Mouse (Mus musculus): Measurements from ENCODE around the gene Tppp3. TPM values are rescaled to one million over a fixed set of nuclear protein-coding genes. Genes with fewer than 3 reads are reported as not detected.

Gene Tppp3
- polyA plus RNA-seq, 1 experiment from 2014 or later, result 1.4 TPM

- no peaks in the 10 kb centered on the region for H3K9me3 ChIP-seq (ENCODE audit: low read length)
- no peak overlapping the region for H3K4me2 ChIP-seq (ENCODE audit: low read depth, low read length)
- H3K27me3 ChIP-seq (ENCODE audit: insufficient read depth, low read length), result no peaks in the 10 kb centered on the region; the same call in 1 of the 2 replicates
- no peak overlapping the region for H3K9ac ChIP-seq (replicated peaks)
- DNase-seq (no peak), ATAC-seq (no peak)
- TF ChIP-seq EP300 (IDR thresholded peaks at IDR 0.05; ENCODE audit: low read depth), result no peak
- TF ChIP-seq CTCF (IDR thresholded peaks at IDR 0.05; ENCODE audit: low read depth), result no peak
- H3K27ac ChIP-seq (ENCODE audit: low read depth), result no peak overlapping the region
- 43% methylated on average over 11 of the region's 11 CpGs for WGBS (ENCODE audit: insufficient replicate concordance)
- H3K36me3 ChIP-seq (replicated peaks; ENCODE audit: insufficient read depth, low read length), result no peaks in the 10 kb centered on the region
- no peak overlapping the region for H3K4me3 ChIP-seq (ENCODE audit: low read depth, low read length)
- H3K4me1 ChIP-seq (ENCODE audit: insufficient read depth), result peaks cover 16% of the 10 kb centered on the region
Measured at GRCm38 (mm10) chr8:105445296-105446126, 25.8 kb downstream of the Tppp3 start.

- TF ChIP-seq CTCF (IDR thresholded peaks at IDR 0.05; ENCODE audit: low read depth) (no peak), EP300 (IDR thresholded peaks at IDR 0.05; ENCODE audit: low read depth) (no peak)
- WGBS (ENCODE audit: insufficient replicate concordance), result 86% methylated on average over 5 of the region's 5 CpGs
- peaks cover 8% of the 10 kb centered on the region; the same call in 1 of the 2 replicates for H3K4me1 ChIP-seq (ENCODE audit: insufficient read depth)
- no peak for ATAC-seq
- no peaks in the 10 kb centered on the region; the same call in 1 of the 2 replicates for H3K27me3 ChIP-seq (ENCODE audit: insufficient read depth, low read length)
- H3K9ac ChIP-seq (replicated peaks), result no peak overlapping the region
- no peaks in the 10 kb centered on the region for H3K36me3 ChIP-seq (replicated peaks; ENCODE audit: insufficient read depth, low read length)
- H3K9me3 ChIP-seq (ENCODE audit: low read length), result no peaks in the 10 kb centered on the region
- H3K4me2 ChIP-seq (ENCODE audit: low read depth, low read length), result no peak overlapping the region
- H3K27ac ChIP-seq (ENCODE audit: low read depth), result no peak overlapping the region
- no peak overlapping the region for H3K4me3 ChIP-seq (ENCODE audit: low read depth, low read length)
- no peak for DNase-seq
Measured at GRCm38 (mm10) chr8:105442661-105443060, 28.7 kb downstream of the Tppp3 start.

GRCm38 (mm10) chr8:105441433-105441832 is 29.9 kb downstream of the Tppp3 start:
- DNase-seq, result peak; percentile 71
- Histone ChIP-seq H3K9ac (replicated peaks) (no peak overlapping the region), H3K4me1 (ENCODE audit: insufficient read depth) (peaks cover 8% of the 10 kb centered on the region; the same call in 1 of the 2 replicates), H3K9me3 (ENCODE audit: low read length) (no peaks in the 10 kb centered on the region), H3K4me3 (ENCODE audit: low read depth, low read length) (no peak overlapping the region), H3K27ac (ENCODE audit: low read depth) (no peak overlapping the region), H3K27me3 (ENCODE audit: insufficient read depth, low read length) (no peaks in the 10 kb centered on the region; the same call in 1 of the 2 replicates), H3K4me2 (ENCODE audit: low read depth, low read length) (no peak overlapping the region), H3K36me3 (replicated peaks; ENCODE audit: insufficient read depth, low read length) (no peaks in the 10 kb centered on the region)
- 9% methylated on average over 6 of the region's 6 CpGs for WGBS (ENCODE audit: insufficient replicate concordance)
- ATAC-seq, result no peak
- TF ChIP-seq EP300 (IDR thresholded peaks at IDR 0.05; ENCODE audit: low read depth), result no peak
- TF ChIP-seq CTCF (IDR thresholded peaks at IDR 0.05; ENCODE audit: low read depth), result peak; percentile 64

DNA sequence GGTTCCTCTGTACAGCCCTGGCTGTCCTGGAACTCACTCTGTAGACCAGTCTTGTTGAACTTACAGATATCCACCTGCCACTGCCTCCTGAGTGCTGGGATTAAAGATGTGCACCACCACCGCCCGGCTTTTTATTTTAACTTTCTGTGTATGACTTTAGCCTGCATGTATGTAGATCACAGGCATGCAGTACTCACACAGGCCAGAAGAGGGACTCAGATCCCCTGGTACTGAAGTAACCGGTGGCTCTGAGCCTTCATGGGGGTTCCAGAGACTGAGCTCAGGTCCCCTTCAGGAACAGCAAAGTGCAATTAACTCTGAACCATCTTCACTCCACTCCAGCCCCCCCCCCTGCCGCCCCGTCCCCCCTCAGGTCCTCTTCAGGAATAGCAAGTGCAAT is 32.5 kb downstream of the Tppp3 start:
- no peak overlapping the region for H3K4me3 ChIP-seq (ENCODE audit: low read depth, low read length)
- H3K4me2 ChIP-seq (ENCODE audit: low read depth, low read length), result no peak overlapping the region
- H3K27ac ChIP-seq (ENCODE audit: low read depth), result no peak overlapping the region
- no peaks in the 10 kb centered on the region; the same call in 1 of the 2 replicates for H3K27me3 ChIP-seq (ENCODE audit: insufficient read depth, low read length)
- H3K9me3 ChIP-seq (ENCODE audit: low read length), result no peaks in the 10 kb centered on the region
- no peak overlapping the region for H3K9ac ChIP-seq (replicated peaks)
- TF ChIP-seq CTCF (IDR thresholded peaks at IDR 0.05; ENCODE audit: low read depth), result peak; percentile 69
- TF ChIP-seq EP300 (IDR thresholded peaks at IDR 0.05; ENCODE audit: low read depth), result no peak
- 42% methylated on average over 5 of the region's 5 CpGs for WGBS (ENCODE audit: insufficient replicate concordance)
- no peak for ATAC-seq
- peak; percentile 68 for DNase-seq
- H3K36me3 ChIP-seq (replicated peaks; ENCODE audit: insufficient read depth, low read length), result no peaks in the 10 kb centered on the region
- no peaks in the 10 kb centered on the region for H3K4me1 ChIP-seq (ENCODE audit: insufficient read depth)

GRCm38 (mm10) chr8:105437078-105437748 is 34.1 kb downstream of the Tppp3 start:
- no peaks in the 10 kb centered on the region for H3K4me1 ChIP-seq (ENCODE audit: insufficient read depth)
- no peak overlapping the region for H3K4me3 ChIP-seq (ENCODE audit: low read depth, low read length)
- no peak overlapping the region for H3K9ac ChIP-seq (replicated peaks)
- no peak overlapping the region for H3K27ac ChIP-seq (ENCODE audit: low read depth)
- TF ChIP-seq CTCF (IDR thresholded peaks at IDR 0.05; ENCODE audit: low read depth), result no peak
- TF ChIP-seq EP300 (IDR thresholded peaks at IDR 0.05; ENCODE audit: low read depth), result no peak
- WGBS (ENCODE audit: insufficient replicate concordance), result 83% methylated on average over 5 of the region's 5 CpGs
- ATAC-seq (no peak), DNase-seq (no peak)
- H3K9me3 ChIP-seq (ENCODE audit: low read length), result no peaks in the 10 kb centered on the region
- no peaks in the 10 kb centered on the region for H3K27me3 ChIP-seq (ENCODE audit: insufficient read depth, low read length)
- no peaks in the 10 kb centered on the region for H3K36me3 ChIP-seq (replicated peaks; ENCODE audit: insufficient read depth, low read length)
- H3K4me2 ChIP-seq (ENCODE audit: low read depth, low read length), result no peak overlapping the region

DNA sequence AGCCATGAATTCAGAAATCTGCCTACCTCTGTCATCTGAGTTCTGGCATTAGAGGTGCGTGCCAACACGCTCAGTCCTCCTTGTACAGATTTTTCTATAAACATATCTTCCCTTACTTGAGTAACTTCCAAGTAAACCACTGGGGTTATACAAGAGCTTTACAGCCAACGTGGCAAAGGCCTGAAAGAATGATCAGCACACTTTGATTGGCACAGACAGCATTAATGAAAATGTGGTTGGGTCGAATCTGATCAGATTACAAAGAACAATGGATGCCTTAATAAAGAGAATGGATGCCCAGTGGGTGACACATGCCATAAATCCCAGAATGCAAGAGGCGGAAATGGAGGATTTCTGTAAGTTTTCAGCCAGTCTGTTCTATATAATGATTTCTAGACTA is 35.1 kb downstream of the Tppp3 start:
- Histone ChIP-seq H3K27ac (ENCODE audit: low read depth) (no peak overlapping the region), H3K27me3 (ENCODE audit: insufficient read depth, low read length) (no peaks in the 10 kb centered on the region), H3K4me3 (ENCODE audit: low read depth, low read length) (no peak overlapping the region), H3K9ac (replicated peaks) (no peak overlapping the region), H3K36me3 (replicated peaks; ENCODE audit: insufficient read depth, low read length) (no peaks in the 10 kb centered on the region), H3K9me3 (ENCODE audit: low read length) (no peaks in the 10 kb centered on the region), H3K4me2 (ENCODE audit: low read depth, low read length) (no peak overlapping the region), H3K4me1 (ENCODE audit: insufficient read depth) (no peaks in the 10 kb centered on the region)
- TF ChIP-seq EP300 (IDR thresholded peaks at IDR 0.05; ENCODE audit: low read depth) (no peak), CTCF (IDR thresholded peaks at IDR 0.05; ENCODE audit: low read depth) (no peak)
- DNase-seq (no peak), ATAC-seq (no peak)
- WGBS (ENCODE audit: insufficient replicate concordance), result 64% methylated on average over 5 of the region's 5 CpGs
